Mouse (Mus musculus) mouse embryonic stem cell (cell line): ENCODE results near the gene Gmnc.

Experiments used
- in situ Hi-C, 2 experiments: fragments of 300-500 bp; cut with MboI; formaldehyde crosslinking; loops; 1 replicate in 1 of 2; 3 replicates in 1 of 2; pipeline ENCODE4 v1.14.3; 2019 to 2020; ENCODE audit warnings: low sequenced_read_pairs in 2 of 2, low pct_unique_long_range_greater_than_20kb in 1 of 2, mixed read lengths in 1 of 2; ENCODE audit not compliant: unreplicated experiment in 1 of 2

Gene Gmnc

DNA sequence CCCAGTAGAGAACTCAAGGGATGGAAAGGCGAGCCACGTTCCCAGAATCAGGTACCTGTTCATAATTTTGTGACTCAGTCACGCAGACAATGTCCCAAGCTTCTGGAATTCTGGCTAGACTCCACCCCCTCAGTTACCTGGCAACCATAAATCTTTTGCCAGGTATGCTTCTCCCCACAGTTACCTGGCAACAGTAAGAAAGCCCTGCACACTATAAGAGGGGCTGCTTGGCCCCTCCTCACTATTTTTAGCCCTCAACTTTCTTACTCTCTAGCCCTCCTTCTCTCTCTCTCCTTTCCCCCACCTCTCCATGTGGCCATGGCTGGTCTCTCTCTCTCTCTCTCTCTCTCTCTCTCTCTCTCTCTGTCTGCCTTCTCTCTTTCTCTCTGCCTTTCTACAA, 114.6 kb downstream of the Gmnc start:
- in situ Hi-C loops, result no loop called here
